Mouse (Mus musculus) lung, postnatal 0 days (tissue): ENCODE measurements around the gene 6430550D23Rik.

Experiments used
- CTCF ChIP-seq: IDR thresholded peaks from 2 replicates; pipeline ENCODE4 v1.5.1; 2016; ENCODE audit warnings: antibody characterized with exemption, mild to moderate bottlenecking
- EP300 ChIP-seq: IDR thresholded peaks from 2 replicates; pipeline ENCODE4 v1.6.1; 2016; ENCODE audit warnings: antibody characterized with exemption, mild to moderate bottlenecking, control low read depth

- no peak for TF ChIP-seq CTCF
- no peak for TF ChIP-seq EP300
Observed at GRCm38 (mm10) chr2:155947390-155948002, 60.3 kb downstream of the 6430550D23Rik start.
